Mouse (Mus musculus): ENCODE results near the gene Wdr24.

GRCm38 (mm10) chr17:25840519-25840918 is 17.1 kb downstream of the Wdr24 start:
- TF ChIP-seq CTCF (IDR thresholded peaks at IDR 0.05; ENCODE audit: control insufficient read depth, insufficient read depth, insufficient replicate concordance, low read depth, low read length) (no peak), POLR2A (IDR thresholded peaks at IDR 0.05; ENCODE audit: control insufficient read depth, low read depth, low read length) (no peak)

Data from testis, adult 2 months (tissue).